Mouse (Mus musculus) C2C12 (cell line): ENCODE measurements around the gene Dgkg.

Source experiments
- CTCF ChIP-seq: IDR thresholded peaks from one replicate; pipeline ENCODE4 v1.5.1; 2011; ENCODE audit not compliant: control insufficient read depth, insufficient read depth, insufficient read length
- FOSL1 ChIP-seq: IDR thresholded peaks from one replicate; pipeline ENCODE4 v1.8.0; 2011; ENCODE audit warnings: mild to moderate bottlenecking, low read length; ENCODE audit not compliant: poor library complexity, insufficient read depth, severe bottlenecking

- no peak for TF ChIP-seq CTCF
- TF ChIP-seq FOSL1, result no peak
Observed at GRCm38 (mm10) chr16:22642953-22643352, 14.1 kb downstream of the Dgkg start.
